Mouse (Mus musculus): Measurements from ENCODE around the gene Myo7a.

DNA sequence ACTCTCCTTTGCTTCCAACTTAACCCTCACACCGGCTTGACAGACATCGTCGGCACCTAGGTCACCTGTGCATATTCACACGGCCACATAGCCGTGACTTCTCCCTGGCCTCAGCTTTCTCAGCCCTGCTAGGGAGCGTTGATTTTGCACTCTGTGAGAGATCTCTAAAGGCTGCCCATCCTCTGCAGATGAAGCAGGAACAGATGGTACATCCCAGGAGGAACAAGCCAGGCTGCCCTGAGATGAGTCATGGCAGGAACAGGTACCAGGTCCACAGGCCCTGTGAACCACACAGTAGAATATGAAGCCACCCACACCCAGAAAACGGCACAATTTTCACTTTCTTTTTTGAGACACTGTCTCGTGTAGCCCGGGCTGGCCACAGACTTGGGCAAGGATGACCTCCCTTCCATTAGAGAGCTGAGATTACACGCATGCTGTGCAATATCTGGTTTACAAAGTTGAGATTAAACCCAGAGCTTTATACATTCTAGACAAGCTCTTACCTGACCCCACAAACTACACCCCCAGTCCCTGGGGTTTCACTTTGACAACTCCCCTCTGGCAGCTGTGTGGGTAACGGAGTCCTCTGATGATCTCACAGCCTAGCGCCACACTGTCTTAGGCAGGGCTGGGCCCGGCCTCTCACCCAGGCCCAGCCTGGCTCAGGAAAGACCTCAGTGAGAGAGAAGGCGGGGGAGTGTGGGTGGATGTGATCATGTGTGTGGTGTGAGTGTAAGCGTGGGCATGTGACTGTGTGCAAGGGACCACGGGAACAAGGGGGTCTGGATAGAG, 10.5 kb downstream of the Myo7a start:
- TF ChIP-seq CTCF (IDR thresholded peaks at IDR 0.05; ENCODE audit: control insufficient read depth, insufficient read depth, insufficient replicate concordance, low read depth, low read length) (no peak), POLR2A (IDR thresholded peaks at IDR 0.05; ENCODE audit: control insufficient read depth, low read depth, low read length) (no peak)
